15 mouse cellular contexts compared by ENCODE assay signal in genomic region chr3:55227214-55227581, GRCm38 (mm10). TPM values are rescaled to one million over a fixed set of nuclear protein-coding genes. Genes with fewer than 3 reads are reported as not detected.
DNase-seq lines count a peak whose midpoint lies in the region; ATAC-seq and TF ChIP-seq lines count a peak whose summit lies in the region.
"Had no signal": no experiment of that assay in that cellular context is flagged by ENCODE, and none has a peak within 500 bp of the region (broad histone marks: within the 10 kb centered on the region; RNA-seq: fewer than 3 reads in every experiment).

No protein-coding gene starts in this region.

- peak overlapping the region; percentile 52 for H3K4me2 ChIP-seq in hindbrain, embryonic 16.5 days (ENCODE audit: low read length)
- H3K4me2 ChIP-seq in midbrain, embryonic 14.5 days (ENCODE audit: low read length): peak overlapping the region; percentile 51

- no peak for TF ChIP-seq CTCF in gastrocnemius, adult 2 months (IDR thresholded peaks at IDR 0.05)

- no peaks in the 10 kb centered on the region for H3K36me3 ChIP-seq in forebrain, embryonic 10.5 days (replicated peaks)
- H3K36me3 ChIP-seq in hindbrain, embryonic 16.5 days (ENCODE audit: control insufficient read depth, insufficient read depth, low read length): no peaks in the 10 kb centered on the region
- H3K36me3 ChIP-seq in midbrain, embryonic 14.5 days (ENCODE audit: control insufficient read depth, insufficient read depth, low read length): no peaks in the 10 kb centered on the region

- H3K9ac ChIP-seq in hindbrain, embryonic 16.5 days (ENCODE audit: low read depth, low read length): 0 out of 2 replicates have a peak overlapping the region, but pooled peaks have one; percentile 8
- no peak overlapping the region for H3K9ac ChIP-seq in midbrain, embryonic 14.5 days (replicated peaks; ENCODE audit: low read length)

- ATAC-seq in hindbrain, embryonic 16.5 days: 0 out of 2 replicates have a peak, but pooled peaks have one; percentile 34
- no peak; the same call in 1 of the 2 replicates for ATAC-seq in midbrain, embryonic 14.5 days (ENCODE audit: low FRiP score, low TSS enrichment)
- ATAC-seq: activated CD4-positive, CD25-positive, alpha-beta regulatory T cell, adult 4 months had no signal

- WGBS in forebrain, embryonic 10.5 days: 16% methylated on average over 4 of the region's 4 CpGs
- 30% methylated on average over 4 of the region's 4 CpGs for WGBS in hindbrain, embryonic 16.5 days
- 14% methylated on average over 4 of the region's 4 CpGs for WGBS in midbrain, embryonic 14.5 days

- peak overlapping the region; percentile 53 for H3K4me3 ChIP-seq in gastrocnemius, adult 2 months
- H3K4me3 ChIP-seq in forebrain, embryonic 10.5 days: peak overlapping the region; percentile 29; the same call in 1 of the 2 replicates
- no peak overlapping the region for H3K4me3 ChIP-seq in hindbrain, embryonic 16.5 days (ENCODE audit: low read length)
- no peak overlapping the region; the same call in 1 of the 2 replicates for H3K4me3 ChIP-seq in midbrain, embryonic 14.5 days (replicated peaks; ENCODE audit: low read depth, low read length)

- peaks cover 17% of the 10 kb centered on the region; the same call in 1 of the 2 replicates for H3K27me3 ChIP-seq in forebrain, embryonic 10.5 days (ENCODE audit: poor library complexity, severe bottlenecking)
- no peaks in the 10 kb centered on the region for H3K27me3 ChIP-seq in hindbrain, embryonic 16.5 days (replicated peaks; ENCODE audit: control insufficient read depth, insufficient read depth, low read length)
- no peaks in the 10 kb centered on the region for H3K27me3 ChIP-seq in midbrain, embryonic 14.5 days (ENCODE audit: control insufficient read depth, insufficient read depth, low read length)

- peak overlapping the region; percentile 1; the same call in 1 of the 2 replicates for H3K27ac ChIP-seq in gastrocnemius, adult 2 months
- no peak overlapping the region for H3K27ac ChIP-seq in forebrain, embryonic 10.5 days
- H3K27ac ChIP-seq in hindbrain, embryonic 16.5 days (ENCODE audit: low read depth, low read length): no peak overlapping the region
- H3K27ac ChIP-seq in midbrain, embryonic 14.5 days (replicated peaks; ENCODE audit: low read depth, low read length): no peak overlapping the region

- H3K4me1 ChIP-seq in forebrain, embryonic 10.5 days: peaks cover 14% of the 10 kb centered on the region
- H3K4me1 ChIP-seq in hindbrain, embryonic 16.5 days (ENCODE audit: control insufficient read depth, insufficient read depth, low read depth, low read length): peaks cover 2% of the 10 kb centered on the region; the same call in 1 of the 2 replicates
- peaks cover 14% of the 10 kb centered on the region for H3K4me1 ChIP-seq in midbrain, embryonic 14.5 days (ENCODE audit: control insufficient read depth, insufficient read depth, low read length)

- H3K9me3 ChIP-seq in forebrain, embryonic 10.5 days: peaks cover 5% of the 10 kb centered on the region; the same call in 1 of the 2 replicates
- no peaks in the 10 kb centered on the region for H3K9me3 ChIP-seq in hindbrain, embryonic 16.5 days (ENCODE audit: control insufficient read depth, low read length)
- peaks cover 3% of the 10 kb centered on the region; the same call in 1 of the 2 replicates for H3K9me3 ChIP-seq in midbrain, embryonic 14.5 days (ENCODE audit: control insufficient read depth, low read length)

- DNase-seq in gastrocnemius, adult 2 months: no peak
- no peak for DNase-seq in gastrocnemius, postnatal 4 days (ENCODE audit: low spot score in 2 of 2)
- DNase-seq in forebrain, embryonic 10.5 days (ENCODE audit: extremely low spot score, low spot score): no peak
- no peak for DNase-seq in midbrain, embryonic 14.5 days
- no peak for DNase-seq in testis, postnatal 14 days (ENCODE audit: low spot score)
- no peak for DNase-seq in right cerebral cortex, postnatal 10 days (ENCODE audit: low spot score in 2 of 2)
- no peak for DNase-seq in right cerebral cortex, postnatal 25 days
- DNase-seq: lung, adult 2 months; thymus, adult 2 months had no signal

- intact Hi-C loops in gastrocnemius, adult 2 months (cut with DNase I): no loop called here

RNA-seq across cellular contexts. Expression of gene Dclk1, which starts 15.0 kb away (rescaled TPM):
- 1 to 10 TPM; 1.5 to 3.5 TPM for total RNA-seq in gastrocnemius, adult 2 months (2021)
- 10 to 100 TPM; 78.9 to 96.4 TPM for total RNA-seq in gastrocnemius, postnatal 4 days (2021)
- 40.3 and 47.6 TPM in 2 replicates for polyA plus RNA-seq in forebrain, embryonic 10.5 days (2016; fragmentation: Nextera tagmentation; extraction: Ambion mirVana)
- 234 and 262 TPM in 2 replicates for polyA plus RNA-seq in hindbrain, embryonic 16.5 days (2015; fragmentation: Nextera tagmentation; extraction: Ambion mirVana)
- polyA plus RNA-seq in midbrain, embryonic 14.5 days (2014; fragmentation: Nextera tagmentation; extraction: Ambion mirVana): 278 and 323 TPM in 2 replicates
- total RNA-seq: common myeloid progenitor, adult 5-6 weeks had no signal

RNA-seq across cellular contexts. Expression of gene Sohlh2, which starts 45.4 kb away (rescaled TPM):
- total RNA-seq in gastrocnemius, adult 2 months (2021): not detected
- total RNA-seq in gastrocnemius, postnatal 4 days (2021): 1 to 10 TPM; 1.1 to 1.4 TPM
- polyA plus RNA-seq in forebrain, embryonic 10.5 days (2016; fragmentation: Nextera tagmentation; extraction: Ambion mirVana): not detected in 2 replicates
- 0.06 TPM in 1 of 2 replicates, not detected in the other for polyA plus RNA-seq in hindbrain, embryonic 16.5 days (2015; fragmentation: Nextera tagmentation; extraction: Ambion mirVana)
- not detected in 2 replicates for polyA plus RNA-seq in midbrain, embryonic 14.5 days (2014; fragmentation: Nextera tagmentation; extraction: Ambion mirVana)
- total RNA-seq: common myeloid progenitor, adult 5-6 weeks; left cerebral cortex, adult 8-10 months had no signal
- polyA plus RNA-seq: activated CD4-positive, CD25-positive, alpha-beta regulatory T cell, adult 4 months; heart, embryonic 14.5 days; kidney, embryonic 14.5 days; lung, adult 2 months had no signal

Comparison
In these comparisons a context has a peak if more than half of its experiments do, and no peak if none do; other contexts are left out.
1. H3K4me3 ChIP-seq: peak in gastrocnemius, adult 2 months (single experiment) and forebrain, embryonic 10.5 days (single experiment); none in hindbrain, embryonic 16.5 days (single experiment) and midbrain, embryonic 14.5 days (single experiment).